Mouse (Mus musculus) testis, adult 2 months (tissue): ENCODE measurements around the gene Spata25.

Source experiments
- CTCF ChIP-seq: fragments of 200-500 bp; IDR thresholded peaks from 2 replicates; pipeline ENCODE4 v1.5.1; 2012; ENCODE audit warnings: low read depth, mild to moderate bottlenecking, inconsistent platforms, low read length, moderate library complexity; ENCODE audit not compliant: control insufficient read depth, insufficient read depth, insufficient replicate concordance
- POLR2A ChIP-seq: fragments of 200-500 bp; IDR thresholded peaks from 2 replicates; pipeline ENCODE4 v1.6.1; 2012; ENCODE audit warnings: low read depth, mild to moderate bottlenecking, inconsistent platforms, low read length, moderate library complexity; ENCODE audit not compliant: control insufficient read depth

- TF ChIP-seq CTCF (no peak), POLR2A (no peak)
Observed at GRCm38 (mm10) chr2:164864593-164864992, 36.3 kb upstream of the Spata25 start.
